Mouse (Mus musculus): ENCODE measurements around the gene Cct2. TPM values are rescaled to one million over a fixed set of nuclear protein-coding genes. Genes with fewer than 3 reads are reported as not detected.

The Cct2 gene
- total RNA-seq (2021), result 100 to 1,000 TPM; 211 to 254 TPM
- long read RNA-seq, experiment 1, transcript Cct2-201 (16 exons, 1,959 nt), result major isoform, 143 of 156 reads
- long read RNA-seq, experiment 1, partial matches to known transcripts, result 5 of 156 reads
- long read RNA-seq, experiment 1, other reads (novel, unspliced or antisense), result 8 of 156 reads
- long read RNA-seq, experiment 2, transcript Cct2-201 (16 exons, 1,959 nt), result major isoform, 356 of 395 reads
- long read RNA-seq, experiment 2, partial matches to known transcripts, result 16 of 395 reads
- long read RNA-seq, experiment 2, other reads (novel, unspliced or antisense), result 23 of 395 reads

GRCm38 (mm10) chr10:117063254-117064021 is at the start of gene Cct2:
Gene Cct2 (minus strand): TSS chr10:117063814.
- DNase-seq (ENCODE audit: low spot score in 2 of 2), result peak; percentile 84 to 86

GRCm38 (mm10) chr10:117112545-117112944 is 48.9 kb upstream of the Cct2 start:
- DNase-seq (ENCODE audit: low spot score in 2 of 2), result no peak

GRCm38 (mm10) chr10:117111455-117111854 is 47.8 kb upstream of the Cct2 start:
- no peak for DNase-seq (ENCODE audit: low spot score in 2 of 2)

GRCm38 (mm10) chr10:117110271-117110670 is 46.7 kb upstream of the Cct2 start:
- no peak for DNase-seq (ENCODE audit: low spot score in 2 of 2)

- no peak for DNase-seq (ENCODE audit: low spot score in 2 of 2)
Measured at GRCm38 (mm10) chr10:117106686-117107085, 43.1 kb upstream of the Cct2 start.

GRCm38 (mm10) chr10:117106244-117106643 is 42.6 kb upstream of the Cct2 start:
- no peak for DNase-seq (ENCODE audit: low spot score in 2 of 2)

- no peak for DNase-seq (ENCODE audit: low spot score in 2 of 2)
Measured at GRCm38 (mm10) chr10:117105015-117105414, 41.4 kb upstream of the Cct2 start.

GRCm38 (mm10) chr10:117103854-117104598 is 40.4 kb upstream of the Cct2 start:
- DNase-seq (ENCODE audit: low spot score in 2 of 2), result no peak

- no peak for DNase-seq (ENCODE audit: low spot score in 2 of 2)
Measured at GRCm38 (mm10) chr10:117100175-117100574, 36.6 kb upstream of the Cct2 start.

- no peak for DNase-seq (ENCODE audit: low spot score in 2 of 2)
Measured at GRCm38 (mm10) chr10:117097116-117097698, 33.6 kb upstream of the Cct2 start.

GRCm38 (mm10) chr10:117096096-117096495 is 32.5 kb upstream of the Cct2 start:
- DNase-seq (ENCODE audit: low spot score in 2 of 2), result no peak

GRCm38 (mm10) chr10:117094504-117095329 is 31.1 kb upstream of the Cct2 start:
- no peak for DNase-seq (ENCODE audit: low spot score in 2 of 2)

GRCm38 (mm10) chr10:117089628-117090027 is 26.0 kb upstream of the Cct2 start:
- DNase-seq (ENCODE audit: low spot score in 2 of 2), result no peak

GRCm38 (mm10) chr10:117081914-117082359 is 18.3 kb upstream of the Cct2 start:
- DNase-seq (ENCODE audit: low spot score in 2 of 2), result no peak

GRCm38 (mm10) chr10:117081326-117081725 is 17.7 kb upstream of the Cct2 start:
- no peak for DNase-seq (ENCODE audit: low spot score in 2 of 2)

GRCm38 (mm10) chr10:117078284-117078683 is 14.7 kb upstream of the Cct2 start:
- no peak for DNase-seq (ENCODE audit: low spot score in 2 of 2)

GRCm38 (mm10) chr10:117073176-117073575 is 9.6 kb upstream of the Cct2 start:
- DNase-seq (ENCODE audit: low spot score in 2 of 2), result no peak

GRCm38 (mm10) chr10:117072191-117072888 is 8.7 kb upstream of the Cct2 start:
- no peak for DNase-seq (ENCODE audit: low spot score in 2 of 2)

GRCm38 (mm10) chr10:117069109-117069508 is 5.5 kb upstream of the Cct2 start:
- no peak for DNase-seq (ENCODE audit: low spot score in 2 of 2)

GRCm38 (mm10) chr10:117064076-117064475 is 462 bp upstream of the Cct2 start:
- no peak for DNase-seq (ENCODE audit: low spot score in 2 of 2)

Data from adrenal gland, adult 18-20 months (tissue).